Mouse (Mus musculus): ENCODE results near the gene Kcnk13.

GRCm38 (mm10) chr12:99964301-99965202, at the start of gene Kcnk13:
- peak; percentile 61 for TF ChIP-seq CTCF (conservative IDR thresholded peaks at IDR 0.05; ENCODE audit: low read length)
- no peak for TF ChIP-seq POU5F1 (IDR thresholded peaks at IDR 0.05; ENCODE audit: borderline replicate concordance, low read length)
- no peak for TF ChIP-seq NANOG (IDR thresholded peaks at IDR 0.05; ENCODE audit: borderline replicate concordance, low read length)

All from E14TG2a.4 (cell line).